Mouse (Mus musculus): ENCODE measurements around the gene Klhl3. TPM values are rescaled to one million over a fixed set of nuclear protein-coding genes. Genes with fewer than 3 reads are reported as not detected.

Klhl3 gene
- polyA plus RNA-seq, 1 experiment from 2014 or later: 1.8 TPM

GRCm38 (mm10) chr13:58117318-58118017, 4.1 kb upstream of the Klhl3 start:
- WGBS: 69% methylated on average over 8 of the region's 8 CpGs
- H3K4me3 ChIP-seq: no peak overlapping the region
- no peak overlapping the region for H3K27ac ChIP-seq (replicated peaks)
- DNase-seq (ENCODE audit: low spot score): peak; percentile 65
- no peaks in the 10 kb centered on the region for H3K9me3 ChIP-seq
- 0 out of 2 replicates have a peak, but pooled peaks cover under 1% of the 10 kb centered on the region for H3K27me3 ChIP-seq (replicated peaks; ENCODE audit: low read depth, poor library complexity, severe bottlenecking)
- peaks cover 16% of the 10 kb centered on the region for H3K4me1 ChIP-seq
- H3K36me3 ChIP-seq (replicated peaks): no peaks in the 10 kb centered on the region

GRCm38 (mm10) chr13:58116801-58117200, 3.4 kb upstream of the Klhl3 start:
- Histone ChIP-seq H3K4me1 (peaks cover 22% of the 10 kb centered on the region), H3K4me3 (no peak overlapping the region), H3K36me3 (replicated peaks) (no peaks in the 10 kb centered on the region), H3K27me3 (replicated peaks; ENCODE audit: low read depth, poor library complexity, severe bottlenecking) (peaks cover 7% of the 10 kb centered on the region), H3K27ac (replicated peaks) (no peak overlapping the region), H3K9me3 (no peaks in the 10 kb centered on the region)
- WGBS: 86% methylated on average over 2 of the region's 2 CpGs
- DNase-seq (ENCODE audit: low spot score): no peak

- H3K4me1 ChIP-seq: peaks cover 22% of the 10 kb centered on the region
- H3K36me3 ChIP-seq (replicated peaks): no peaks in the 10 kb centered on the region
- H3K27me3 ChIP-seq (replicated peaks; ENCODE audit: low read depth, poor library complexity, severe bottlenecking): peaks cover 14% of the 10 kb centered on the region
- H3K27ac ChIP-seq (replicated peaks): no peak overlapping the region
- no peak for DNase-seq (ENCODE audit: low spot score)
- no peaks in the 10 kb centered on the region for H3K9me3 ChIP-seq
- WGBS: 68% methylated on average over 13 of the region's 13 CpGs
- H3K4me3 ChIP-seq: no peak overlapping the region
Observed at GRCm38 (mm10) chr13:58115227-58115626, 1.8 kb upstream of the Klhl3 start.

GRCm38 (mm10) chr13:58112601-58113041, 771 bp downstream of the Klhl3 start:
- Histone ChIP-seq H3K9me3 (no peaks in the 10 kb centered on the region), H3K4me3 (peak overlapping the region; percentile 69), H3K36me3 (replicated peaks) (no peaks in the 10 kb centered on the region), H3K4me1 (peaks cover 22% of the 10 kb centered on the region), H3K27ac (replicated peaks) (peak overlapping the region; percentile 85), H3K27me3 (replicated peaks; ENCODE audit: low read depth, poor library complexity, severe bottlenecking) (peaks cover 14% of the 10 kb centered on the region)
- DNase-seq (ENCODE audit: low spot score): no peak
- 18% methylated on average over 11 of the region's 11 CpGs for WGBS

- Histone ChIP-seq H3K27me3 (replicated peaks; ENCODE audit: low read depth, poor library complexity, severe bottlenecking) (peaks cover 14% of the 10 kb centered on the region), H3K36me3 (replicated peaks) (no peaks in the 10 kb centered on the region), H3K27ac (replicated peaks) (no peak overlapping the region), H3K4me1 (peaks cover 22% of the 10 kb centered on the region), H3K9me3 (no peaks in the 10 kb centered on the region), H3K4me3 (peak overlapping the region; percentile 69)
- no peak for DNase-seq (ENCODE audit: low spot score)
- WGBS: 80% methylated on average over 10 of the region's 10 CpGs
Observed at GRCm38 (mm10) chr13:58112191-58112590, 1.2 kb downstream of the Klhl3 start.

GRCm38 (mm10) chr13:58111306-58111705, 2.1 kb downstream of the Klhl3 start:
- no peak for DNase-seq (ENCODE audit: low spot score)
- WGBS: 92% methylated on average over 6 of the region's 6 CpGs
- H3K4me3 ChIP-seq: no peak overlapping the region
- no peaks in the 10 kb centered on the region for H3K36me3 ChIP-seq (replicated peaks)
- no peaks in the 10 kb centered on the region for H3K9me3 ChIP-seq
- H3K27me3 ChIP-seq (replicated peaks; ENCODE audit: low read depth, poor library complexity, severe bottlenecking): peaks cover 14% of the 10 kb centered on the region
- peaks cover 22% of the 10 kb centered on the region for H3K4me1 ChIP-seq
- H3K27ac ChIP-seq (replicated peaks): no peak overlapping the region

- no peak overlapping the region for H3K4me3 ChIP-seq
- H3K27me3 ChIP-seq (replicated peaks; ENCODE audit: low read depth, poor library complexity, severe bottlenecking): no peaks in the 10 kb centered on the region
- H3K36me3 ChIP-seq (replicated peaks): no peaks in the 10 kb centered on the region
- H3K27ac ChIP-seq (replicated peaks): no peak overlapping the region
- no peak for DNase-seq (ENCODE audit: low spot score)
- peaks cover 9% of the 10 kb centered on the region for H3K4me1 ChIP-seq
- WGBS: 45% methylated on average over 8 of the region's 8 CpGs
- H3K9me3 ChIP-seq: no peaks in the 10 kb centered on the region
Observed at GRCm38 (mm10) chr13:58090643-58091042, 22.7 kb downstream of the Klhl3 start.

GRCm38 (mm10) chr13:58084396-58084795, 29.0 kb downstream of the Klhl3 start:
- H3K4me1 ChIP-seq: no peaks in the 10 kb centered on the region
- H3K4me3 ChIP-seq: no peak overlapping the region
- H3K27me3 ChIP-seq (replicated peaks; ENCODE audit: low read depth, poor library complexity, severe bottlenecking): no peaks in the 10 kb centered on the region
- no peak overlapping the region for H3K27ac ChIP-seq (replicated peaks)
- DNase-seq (ENCODE audit: low spot score): no peak
- H3K36me3 ChIP-seq (replicated peaks): no peaks in the 10 kb centered on the region
- 94% methylated on average over 5 of the region's 5 CpGs for WGBS
- H3K9me3 ChIP-seq: no peaks in the 10 kb centered on the region

GRCm38 (mm10) chr13:58083521-58083920, 29.9 kb downstream of the Klhl3 start:
- H3K4me3 ChIP-seq: no peak overlapping the region
- no peaks in the 10 kb centered on the region for H3K9me3 ChIP-seq
- no peaks in the 10 kb centered on the region for H3K4me1 ChIP-seq
- WGBS: 79% methylated on average over 11 of the region's 11 CpGs
- H3K36me3 ChIP-seq (replicated peaks): no peaks in the 10 kb centered on the region
- DNase-seq (ENCODE audit: low spot score): no peak
- no peaks in the 10 kb centered on the region for H3K27me3 ChIP-seq (replicated peaks; ENCODE audit: low read depth, poor library complexity, severe bottlenecking)
- no peak overlapping the region for H3K27ac ChIP-seq (replicated peaks)

- Histone ChIP-seq H3K4me3 (no peak overlapping the region), H3K4me1 (no peaks in the 10 kb centered on the region), H3K36me3 (replicated peaks) (no peaks in the 10 kb centered on the region), H3K27ac (replicated peaks) (no peak overlapping the region), H3K27me3 (replicated peaks; ENCODE audit: low read depth, poor library complexity, severe bottlenecking) (no peaks in the 10 kb centered on the region), H3K9me3 (no peaks in the 10 kb centered on the region)
- no peak for DNase-seq (ENCODE audit: low spot score)
- 74% methylated on average over 5 of the region's 5 CpGs for WGBS
Observed at GRCm38 (mm10) chr13:58083048-58083447, 30.3 kb downstream of the Klhl3 start.

- H3K27me3 ChIP-seq (replicated peaks; ENCODE audit: low read depth, poor library complexity, severe bottlenecking): no peaks in the 10 kb centered on the region
- H3K9me3 ChIP-seq: no peaks in the 10 kb centered on the region
- WGBS: 86% methylated on average over 5 of the region's 5 CpGs
- no peak for DNase-seq (ENCODE audit: low spot score)
- H3K36me3 ChIP-seq (replicated peaks): no peaks in the 10 kb centered on the region
- no peaks in the 10 kb centered on the region for H3K4me1 ChIP-seq
- no peak overlapping the region for H3K4me3 ChIP-seq
- no peak overlapping the region for H3K27ac ChIP-seq (replicated peaks)
Observed at GRCm38 (mm10) chr13:58078361-58078760, 35.0 kb downstream of the Klhl3 start.

- 88% methylated on average over 9 of the region's 9 CpGs for WGBS
- no peak overlapping the region for H3K4me3 ChIP-seq
- H3K9me3 ChIP-seq: no peaks in the 10 kb centered on the region
- no peak for DNase-seq (ENCODE audit: low spot score)
- H3K4me1 ChIP-seq: peaks cover 9% of the 10 kb centered on the region; the same call in 1 of the 2 replicates
- H3K27me3 ChIP-seq (replicated peaks; ENCODE audit: low read depth, poor library complexity, severe bottlenecking): no peaks in the 10 kb centered on the region
- no peaks in the 10 kb centered on the region for H3K36me3 ChIP-seq (replicated peaks)
- H3K27ac ChIP-seq (replicated peaks): no peak overlapping the region
Observed at GRCm38 (mm10) chr13:58074881-58075280, 38.5 kb downstream of the Klhl3 start.

GRCm38 (mm10) chr13:58074466-58074865, 38.9 kb downstream of the Klhl3 start:
- no peaks in the 10 kb centered on the region for H3K27me3 ChIP-seq (replicated peaks; ENCODE audit: low read depth, poor library complexity, severe bottlenecking)
- DNase-seq (ENCODE audit: low spot score): no peak
- 95% methylated on average over 6 of the region's 6 CpGs for WGBS
- no peak overlapping the region for H3K27ac ChIP-seq (replicated peaks)
- no peaks in the 10 kb centered on the region for H3K9me3 ChIP-seq
- H3K4me1 ChIP-seq: peaks cover 9% of the 10 kb centered on the region; the same call in 1 of the 2 replicates
- no peaks in the 10 kb centered on the region for H3K36me3 ChIP-seq (replicated peaks)
- no peak overlapping the region for H3K4me3 ChIP-seq

All from embryonic facial prominence, embryonic 10.5 days (tissue).